In genomic region chr6:24220589-24220988, GRCm38 (mm10) we compare ENCODE assay signal across 22 mouse cellular contexts. TPM values are rescaled to one million over a fixed set of nuclear protein-coding genes. Genes with fewer than 3 reads are reported as not detected.
DNase-seq lines count a peak whose midpoint lies in the region; ATAC-seq and TF ChIP-seq lines count a peak whose summit lies in the region.
"Had no signal": no experiment of that assay in that cellular context is flagged by ENCODE, and none has a peak within 500 bp of the region (broad histone marks: within the 10 kb centered on the region; RNA-seq: fewer than 3 reads in every experiment).

No protein-coding gene starts in this region.

- no peak overlapping the region for H3K9ac ChIP-seq in forebrain, postnatal 0 days
- no peak overlapping the region for H3K9ac ChIP-seq in forebrain, embryonic 13.5 days

- no peak for TF ChIP-seq CTCF in forebrain, postnatal 0 days (IDR thresholded peaks at IDR 0.05; ENCODE audit: low read depth)

- peak; percentile 66 for ATAC-seq in forebrain, postnatal 0 days
- no peak for ATAC-seq in forebrain, embryonic 13.5 days
- ATAC-seq in frontal cortex, adult (ENCODE audit: low TSS enrichment) = peak; percentile 55; the same call in 1 of the 2 replicates
- ATAC-seq: activated CD4-positive, CD25-positive, alpha-beta regulatory T cell, adult 4 months; CD4-positive, CD25-positive, alpha-beta regulatory T cell, adult 4 months; Patski had no signal

- H3K4me2 ChIP-seq in forebrain, postnatal 0 days (ENCODE audit: low read depth) = no peak overlapping the region
- no peak overlapping the region for H3K4me2 ChIP-seq in forebrain, embryonic 13.5 days

- 69% methylated on average over 1 of the region's 1 CpGs for WGBS in forebrain, postnatal 0 days
- WGBS in forebrain, embryonic 13.5 days = 74% methylated on average over 1 of the region's 1 CpGs

- H3K27ac ChIP-seq in forebrain, postnatal 0 days (ENCODE audit: low read depth, low read length) = no peak overlapping the region
- H3K27ac ChIP-seq in forebrain, embryonic 13.5 days = no peak overlapping the region

- DNase-seq in forebrain, postnatal 0 days = no peak
- DNase-seq in frontal cortex, postnatal 25 days (ENCODE audit: low spot score in 2 of 2) = no peak
- DNase-seq: adrenal gland, adult 2 months; adrenal gland, adult 8-10 months; adrenal gland, postnatal 10 days; adrenal gland, postnatal 14 days; adrenal gland, postnatal 25 days; adrenal gland, postnatal 36 days; B cell, adult 2 months; cerebellum, adult 11 months; cerebellum, adult 11-12 months; cerebellum, adult 18-20 months had no signal

- no peaks in the 10 kb centered on the region for H3K4me1 ChIP-seq in forebrain, postnatal 0 days (ENCODE audit: insufficient read depth)
- H3K4me1 ChIP-seq in forebrain, embryonic 13.5 days = no peaks in the 10 kb centered on the region

- no peak overlapping the region for H3K4me3 ChIP-seq in forebrain, postnatal 0 days (ENCODE audit: low read depth, low read length)
- no peak overlapping the region for H3K4me3 ChIP-seq in forebrain, embryonic 13.5 days

- H3K27me3 ChIP-seq in forebrain, postnatal 0 days (ENCODE audit: insufficient read depth, low read length) = no peaks in the 10 kb centered on the region
- no peaks in the 10 kb centered on the region for H3K27me3 ChIP-seq in forebrain, embryonic 13.5 days
- H3K27me3 ChIP-seq: CH12.LX, Patski had no signal

- H3K36me3 ChIP-seq in forebrain, postnatal 0 days (ENCODE audit: insufficient read depth) = no peaks in the 10 kb centered on the region
- no peaks in the 10 kb centered on the region for H3K36me3 ChIP-seq in forebrain, embryonic 13.5 days (ENCODE audit: poor library complexity, severe bottlenecking)
- H3K36me3 ChIP-seq: G1E had no signal

- H3K9me3 ChIP-seq in forebrain, postnatal 0 days (ENCODE audit: low read length) = no peaks in the 10 kb centered on the region
- no peaks in the 10 kb centered on the region for H3K9me3 ChIP-seq in forebrain, embryonic 13.5 days (replicated peaks)
- H3K9me3 ChIP-seq: G1E had no signal

RNA-seq across cellular contexts. Expression of gene Slc13a1, which starts 52.7 kb away (rescaled TPM):
- 0.15 and 0.33 TPM in 2 replicates for total RNA-seq in forebrain, postnatal 0 days (2014; rRNA removed)
- 0.09 and 0.10 TPM in 2 replicates for polyA plus RNA-seq in forebrain, postnatal 0 days (2015; fragmentation: Nextera tagmentation; extraction: Ambion mirVana)
- 0.10 and 0.11 TPM in 2 replicates for polyA plus RNA-seq in forebrain, embryonic 13.5 days (2015; fragmentation: Nextera tagmentation; extraction: Ambion mirVana)
- total RNA-seq: adrenal gland, postnatal 14 days; CH12.LX; MEL had no signal
- polyA plus RNA-seq: activated CD4-positive, CD25-positive, alpha-beta regulatory T cell, adult 4 months; adrenal gland, adult 2 months; brain, embryonic 14.5 days; C2C12; CD4-positive, CD25-positive, alpha-beta regulatory T cell, adult 4 months; G1E; Patski had no signal
